Mouse (Mus musculus) E14TG2a.4 (cell line): ENCODE data around the gene Rnf183.

ENCODE experiments used
- H3K27me3 ChIP-seq: 2 replicates; pipeline ENCODE4 v1.6.1; 2014; ENCODE audit warnings: low read length, control low read depth; ENCODE audit not compliant: insufficient read depth
- H3K36me3 ChIP-seq: 2 replicates; pipeline ENCODE4 v1.6.1; 2014; ENCODE audit warnings: low read length, control low read depth; ENCODE audit not compliant: insufficient read depth
- H3K4me1 ChIP-seq: replicated peaks from 2 replicates; pipeline ENCODE4 v1.6.1; 2014; ENCODE audit warnings: low read depth, low read length, control low read depth
- H3K4me3 ChIP-seq: replicated peaks from 2 replicates; pipeline ENCODE4 v1.5.1; 2014; ENCODE audit warnings: mild to moderate bottlenecking, low read length
- H3K9me3 ChIP-seq: 2 replicates; pipeline ENCODE4 v1.6.1; 2014; ENCODE audit warnings: low read length, control low read depth
- CTCF ChIP-seq: conservative IDR thresholded peaks from 2 replicates; pipeline ENCODE4 v1.5.1; 2014; ENCODE audit warnings: low read length
- NANOG ChIP-seq: IDR thresholded peaks from 2 replicates; pipeline ENCODE4 v1.6.1; 2014; ENCODE audit warnings: borderline replicate concordance, low read length, mixed read lengths
- POU5F1 ChIP-seq: IDR thresholded peaks from 2 replicates; pipeline ENCODE4 v1.6.1; 2014; ENCODE audit warnings: low read length, borderline replicate concordance

Gene Rnf183

GRCm38 (mm10) chr4:62437871-62438270, 2.8 kb upstream of the Rnf183 start:
- TF ChIP-seq NANOG = no peak
- TF ChIP-seq CTCF = no peak
- TF ChIP-seq POU5F1 = no peak
- no peak overlapping the region for H3K4me3 ChIP-seq
- 0 out of 2 replicates have a peak, but pooled peaks cover 6% of the 10 kb centered on the region for H3K4me1 ChIP-seq
- no peaks in the 10 kb centered on the region for H3K27me3 ChIP-seq
- peaks cover 25% of the 10 kb centered on the region for H3K9me3 ChIP-seq
- no peaks in the 10 kb centered on the region for H3K36me3 ChIP-seq

DNA sequence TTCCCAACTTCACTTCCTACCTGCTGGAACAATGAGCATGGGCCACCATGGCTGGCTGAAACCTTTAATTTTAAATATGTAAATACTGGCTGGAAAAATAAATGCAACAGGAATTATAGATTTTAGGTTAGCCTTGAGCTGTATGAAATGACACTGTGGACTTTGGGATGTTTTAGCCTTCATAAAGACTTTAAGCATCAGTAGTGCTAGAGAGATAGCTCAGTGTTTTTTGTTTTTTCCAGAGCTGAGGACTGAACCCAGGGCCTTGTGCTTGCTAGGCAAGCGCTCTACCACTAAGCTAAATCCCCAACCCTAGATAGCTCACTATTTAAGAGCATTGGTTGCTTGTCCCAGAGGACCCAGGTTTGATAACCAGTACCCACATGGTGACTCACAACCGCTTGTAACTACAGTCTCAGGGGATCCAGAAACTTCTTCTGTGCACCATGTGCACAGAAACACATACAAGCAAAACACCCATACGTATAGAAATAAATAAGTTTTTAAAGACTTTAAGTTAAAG, 2.3 kb upstream of the Rnf183 start:
- H3K4me1 ChIP-seq = 0 out of 2 replicates have a peak, but pooled peaks cover 6% of the 10 kb centered on the region
- TF ChIP-seq POU5F1 = no peak
- no peak for TF ChIP-seq CTCF
- TF ChIP-seq NANOG = no peak
- no peak overlapping the region for H3K4me3 ChIP-seq
- H3K27me3 ChIP-seq = no peaks in the 10 kb centered on the region
- H3K36me3 ChIP-seq = no peaks in the 10 kb centered on the region
- H3K9me3 ChIP-seq = peaks cover 20% of the 10 kb centered on the region

GRCm38 (mm10) chr4:62433939-62434870, 847 bp downstream of the Rnf183 start:
- Histone ChIP-seq H3K4me1 (peaks cover 7% of the 10 kb centered on the region), H3K36me3 (no peaks in the 10 kb centered on the region), H3K27me3 (no peaks in the 10 kb centered on the region), H3K9me3 (no peaks in the 10 kb centered on the region), H3K4me3 (no peak overlapping the region)
- TF ChIP-seq POU5F1 = no peak
- TF ChIP-seq NANOG = no peak
- no peak for TF ChIP-seq CTCF

GRCm38 (mm10) chr4:62431522-62431921, 3.5 kb downstream of the Rnf183 start:
- Histone ChIP-seq H3K36me3 (0 out of 2 replicates have a peak, but pooled peaks cover 4% of the 10 kb centered on the region), H3K27me3 (no peaks in the 10 kb centered on the region), H3K4me3 (no peak overlapping the region), H3K4me1 (peaks cover 23% of the 10 kb centered on the region), H3K9me3 (no peaks in the 10 kb centered on the region)
- TF ChIP-seq NANOG = no peak

GRCm38 (mm10) chr4:62430678-62431077, 4.4 kb downstream of the Rnf183 start:
- Histone ChIP-seq H3K4me3 (no peak overlapping the region), H3K9me3 (no peaks in the 10 kb centered on the region), H3K4me1 (peaks cover 27% of the 10 kb centered on the region), H3K36me3 (peaks cover 9% of the 10 kb centered on the region), H3K27me3 (no peaks in the 10 kb centered on the region)
- TF ChIP-seq NANOG = no peak
- TF ChIP-seq POU5F1 = no peak
- no peak for TF ChIP-seq CTCF

DNA sequence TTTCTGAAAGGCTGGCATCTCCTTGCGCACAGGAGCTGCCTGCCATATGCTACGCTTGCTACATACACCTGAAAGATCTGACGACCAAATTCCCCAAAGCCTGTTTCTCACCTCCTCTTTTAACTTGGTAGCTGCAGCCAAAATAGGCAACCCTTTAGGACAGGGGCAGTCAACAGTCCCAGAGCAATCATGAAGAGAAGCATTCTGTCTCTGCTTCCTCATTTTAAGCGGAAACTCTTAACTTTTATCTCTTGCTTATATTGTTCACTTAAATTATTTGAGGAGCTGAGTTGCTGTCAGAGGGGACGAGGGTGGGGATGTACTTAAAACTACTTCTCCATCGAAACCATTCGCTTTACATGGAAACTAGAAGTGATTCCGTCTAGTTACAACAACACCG, 5.4 kb downstream of the Rnf183 start:
- no peaks in the 10 kb centered on the region for H3K27me3 ChIP-seq
- peaks cover 20% of the 10 kb centered on the region for H3K36me3 ChIP-seq
- TF ChIP-seq NANOG (no peak), CTCF (no peak), POU5F1 (no peak)
- H3K9me3 ChIP-seq = no peaks in the 10 kb centered on the region
- no peak overlapping the region for H3K4me3 ChIP-seq
- H3K4me1 ChIP-seq = peaks cover 27% of the 10 kb centered on the region

DNA sequence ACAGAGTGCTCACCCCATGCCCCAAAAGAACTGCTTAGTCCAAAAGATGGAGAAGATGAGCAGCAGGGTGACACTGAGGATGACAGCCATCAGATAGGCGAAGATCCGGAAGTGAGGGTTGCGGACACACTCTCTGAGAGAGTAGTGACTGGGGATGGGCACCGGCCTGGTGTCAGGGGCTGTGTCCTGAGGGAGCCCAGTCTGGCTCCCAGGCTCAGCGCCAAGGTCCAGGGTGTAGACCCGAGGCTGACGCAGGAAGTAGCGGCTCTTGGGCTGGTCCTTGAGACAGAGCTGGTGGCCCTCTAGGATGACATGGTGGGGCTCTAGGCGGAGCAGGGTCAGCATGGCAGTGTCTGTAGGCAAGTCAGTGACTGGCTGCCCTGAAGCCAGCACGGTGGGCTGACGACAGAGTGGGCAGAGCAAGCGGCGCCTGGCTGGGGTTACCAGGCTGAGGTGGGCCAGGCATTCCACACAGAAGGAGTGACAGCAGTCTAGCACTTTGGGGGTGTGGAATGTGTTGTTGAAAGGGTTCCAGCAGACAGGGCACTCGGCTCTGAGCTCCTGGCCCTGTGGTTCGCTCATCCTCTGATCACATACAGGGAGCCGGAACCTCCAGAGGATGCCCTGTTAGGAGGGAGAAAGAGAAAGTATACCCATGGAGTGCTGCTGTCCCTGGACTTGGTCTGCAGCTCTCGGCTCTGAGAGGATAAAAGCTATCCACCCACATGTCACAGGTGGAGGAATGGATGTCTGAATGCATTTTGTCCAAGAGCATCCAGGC, 6.9 kb downstream of the Rnf183 start:
- TF ChIP-seq CTCF (no peak), POU5F1 (no peak), NANOG (no peak)
- Histone ChIP-seq H3K4me1 (peaks cover 25% of the 10 kb centered on the region), H3K27me3 (no peaks in the 10 kb centered on the region), H3K36me3 (peaks cover 34% of the 10 kb centered on the region), H3K9me3 (no peaks in the 10 kb centered on the region), H3K4me3 (peak overlapping the region; percentile 65)

DNA sequence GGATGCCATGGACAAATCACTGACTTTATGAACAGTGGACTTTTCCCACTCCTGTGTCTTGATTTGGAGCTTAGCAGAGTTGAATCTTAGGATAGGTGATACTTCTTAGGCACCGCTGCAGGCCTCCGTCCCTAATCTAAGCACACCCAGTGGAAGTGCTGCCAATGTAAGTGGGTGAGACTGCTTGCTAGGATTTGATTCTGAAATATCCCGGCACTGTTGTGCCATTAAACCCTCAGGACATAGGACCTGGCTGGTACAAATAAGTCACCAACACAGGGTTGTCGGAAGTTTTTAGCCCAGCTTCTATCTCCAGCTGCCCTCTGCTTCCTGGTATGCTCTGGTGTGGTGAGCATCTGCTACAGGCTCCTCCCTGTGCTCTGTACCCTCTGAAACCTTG, 9.2 kb downstream of the Rnf183 start:
- Histone ChIP-seq H3K9me3 (no peaks in the 10 kb centered on the region), H3K27me3 (no peaks in the 10 kb centered on the region), H3K36me3 (peaks cover 57% of the 10 kb centered on the region), H3K4me3 (no peak overlapping the region), H3K4me1 (peaks cover 25% of the 10 kb centered on the region)
- no peak for TF ChIP-seq CTCF
- no peak for TF ChIP-seq NANOG
- TF ChIP-seq POU5F1 = no peak
